Mouse (Mus musculus) neutrophil, adult 65 days (primary cell): ENCODE results near the gene Olfr293. TPM values are rescaled to one million over a fixed set of nuclear protein-coding genes. Genes with fewer than 3 reads are reported as not detected.

Source experiments
- total RNA-seq: library from RNA; stranded (reverse); gene quantifications from 2 replicates; pipeline ENCODE4 v1.2.4, GENCODE M21; 2023

Olfr293 gene
- total RNA-seq = not detected in 2 replicates

GRCm38 (mm10) chr7:86648761-86649160 lies at the start of gene Olfr293:
Gene Olfr293 (plus strand): TSS chr7:86649061.

GRCm38 (mm10) chr7:86616543-86616942 lies 32.3 kb upstream of the Olfr293 start, which contains the start of gene Olfr294:
Gene Olfr294 (minus strand): TSS chr7:86616643.

GRCm38 (mm10) chr7:86688030-86688429 lies 39.2 kb downstream of the Olfr293 start, which contains the start of gene Olfr292:
Gene Olfr292 (plus strand): TSS chr7:86688330.

Other genes starting within 250 kb of the Olfr293 start
- gene Olfr301, start 245.2 kb upstream of the Olfr293 start, total RNA-seq = not detected in 2 replicates
- not detected in 2 replicates for gene Olfr299, start 189.1 kb upstream of the Olfr293 start, total RNA-seq
- gene Olfr298, start 156.6 kb upstream of the Olfr293 start, total RNA-seq = not detected in 2 replicates
- gene Olfr297, start 129.1 kb upstream of the Olfr293 start, total RNA-seq = not detected in 2 replicates
- gene Olfr295, start 65.2 kb upstream of the Olfr293 start, total RNA-seq = not detected in 2 replicates
- not detected in 2 replicates for gene Olfr294, start 32.4 kb upstream of the Olfr293 start, total RNA-seq
- gene Olfr292, start 39.3 kb downstream of the Olfr293 start, total RNA-seq = not detected in 2 replicates
- gene Folh1, start 126.9 kb downstream of the Olfr293 start, total RNA-seq = not detected in 2 replicates
- gene Vmn2r77, start 146.0 kb downstream of the Olfr293 start, total RNA-seq = not detected in 2 replicates